ENCODE assay signal across 19 mouse cellular contexts in the genomic region with DNA sequence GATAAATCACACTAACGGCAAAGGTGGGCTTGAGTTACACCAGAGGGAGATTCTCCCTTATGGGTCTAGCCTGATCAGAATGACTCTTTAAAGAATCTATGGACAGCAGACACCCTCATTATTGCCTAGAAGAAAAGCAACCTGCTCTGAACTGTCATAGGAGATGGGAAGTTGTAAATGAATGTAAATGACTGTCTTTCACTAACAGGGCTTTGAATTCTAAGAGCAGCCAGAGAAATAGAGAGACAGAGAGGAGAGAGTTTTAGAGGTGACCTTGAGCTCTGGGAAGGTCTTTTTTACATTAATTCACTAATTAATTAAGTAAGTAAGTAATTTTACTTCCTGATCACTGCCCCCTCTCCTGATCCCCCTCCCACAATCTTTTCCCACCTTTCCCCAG.
DNase-seq lines count a peak whose midpoint lies in the region.
"Had no signal": no experiment of that assay in that cellular context is flagged by ENCODE, and none has a peak within 500 bp of the region (broad histone marks: within the 10 kb centered on the region; RNA-seq: fewer than 3 reads in every experiment).

No protein-coding gene starts in this region.

- intact Hi-C loops in gastrocnemius, postnatal 14 days (cut with DNase I; ENCODE audit: low total_unique reads) = no loop called here

- DNase-seq in ES-CJ7 (ENCODE audit: low read depth, low spot score) (peak; percentile 62), R1 (ENCODE audit: low read depth, low spot score) (peak; percentile 73), ZHBTc4 (ENCODE audit: low read depth, low spot score) (peak; percentile 37)
- DNase-seq in gastrocnemius, postnatal 14 days = no peak
- no peak for DNase-seq in urinary bladder, postnatal 10 days (ENCODE audit: low spot score)
- no peak for DNase-seq in right cerebral cortex, adult 2 months (ENCODE audit: low spot score in 2 of 2)
- DNase-seq: adrenal gland, adult 2 months; adrenal gland, adult 8-10 months; adrenal gland, postnatal 10 days; adrenal gland, postnatal 14 days; adrenal gland, postnatal 25 days; adrenal gland, postnatal 36 days; B cell, adult 2 months; cerebellum, adult 11 months; cerebellum, adult 11-12 months; cerebellum, adult 18-20 months; cerebellum, adult 2 months; cerebellum, adult 8-10 months; cerebellum, adult 9-10 months had no signal

Comparison
In these comparisons a context has a peak if more than half of its experiments do, and no peak if none do; other contexts are left out.
1. DNase-seq: peak in ES-CJ7 (single experiment), R1 (single experiment) and ZHBTc4 (single experiment); none in gastrocnemius, postnatal 14 days (single experiment), urinary bladder, postnatal 10 days (single experiment) and right cerebral cortex, adult 2 months (0 of 2).